Mouse (Mus musculus): ENCODE results near the gene Mmp24. TPM values are rescaled to one million over a fixed set of nuclear protein-coding genes. Genes with fewer than 3 reads are reported as not detected.
"Not testable (repeated sequence)": the region's sequence is repeated elsewhere in the genome, so short reads cannot be mapped to it uniquely, and the experiment has no call there.

Mmp24 gene
- total RNA-seq (2022) = not detected

DNA sequence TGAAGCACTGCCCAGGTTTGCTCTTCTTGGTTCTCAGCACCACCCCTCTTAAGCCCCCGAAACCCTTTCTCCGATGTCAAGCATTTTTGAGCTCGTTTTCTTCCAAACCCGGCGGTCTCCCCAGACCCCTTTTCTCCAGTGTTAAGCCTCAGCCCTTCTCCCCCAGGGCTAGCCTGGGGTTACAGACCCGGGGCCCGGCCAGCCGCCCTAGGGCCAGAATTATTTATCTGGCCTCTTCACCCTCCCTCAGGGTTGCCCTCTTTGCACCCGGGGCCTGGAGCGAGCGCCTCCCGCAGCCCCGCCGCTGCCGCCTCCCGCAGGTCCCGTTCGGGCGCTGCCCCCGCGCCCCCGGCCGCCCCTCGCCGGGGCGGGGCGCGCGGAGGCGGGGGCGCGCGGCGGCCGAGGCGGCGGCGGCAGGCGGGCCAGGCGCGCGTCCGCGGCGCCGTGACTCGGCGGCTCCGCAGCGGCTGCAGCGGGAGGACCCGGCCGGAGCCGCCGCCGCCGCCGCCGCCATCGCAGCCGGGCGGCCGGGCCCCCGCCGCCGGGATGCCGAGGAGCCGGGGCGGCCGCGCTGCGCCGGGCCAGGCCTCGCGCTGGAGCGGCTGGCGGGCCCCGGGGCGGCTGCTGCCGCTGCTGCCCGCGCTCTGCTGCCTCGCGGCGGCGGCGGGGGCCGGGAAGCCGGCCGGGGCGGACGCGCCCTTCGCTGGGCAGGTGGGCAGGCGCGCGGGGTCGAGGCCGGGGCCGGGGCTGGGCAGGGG, at the start of gene Mmp24:
TSS of gene Mmp24 (plus strand) at position 416 of the 758 bp plus-strand sequence.
- no peak for DNase-seq (ENCODE audit: low spot score in 2 of 2)

DNA sequence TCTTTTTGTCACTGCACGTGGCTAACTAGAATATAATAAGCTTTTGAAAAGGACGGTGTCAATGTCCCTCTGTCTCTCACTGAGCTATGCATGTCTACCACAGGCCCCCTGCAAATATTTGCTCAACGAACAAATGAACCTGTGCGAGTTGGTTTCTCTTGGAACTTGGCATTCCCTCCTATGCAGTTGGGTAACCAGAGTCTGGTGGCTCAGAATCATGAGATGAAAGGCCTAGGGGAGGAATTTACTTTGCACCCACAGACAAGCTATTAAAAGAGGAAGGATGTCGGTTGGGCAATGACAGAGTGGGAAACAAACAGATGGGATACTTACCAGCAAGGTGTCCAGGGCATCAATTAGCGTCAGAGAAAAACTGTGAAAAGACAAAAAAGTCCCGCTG, 48.8 kb upstream of the Mmp24 start:
- no peak for DNase-seq (ENCODE audit: low spot score in 2 of 2)

DNA sequence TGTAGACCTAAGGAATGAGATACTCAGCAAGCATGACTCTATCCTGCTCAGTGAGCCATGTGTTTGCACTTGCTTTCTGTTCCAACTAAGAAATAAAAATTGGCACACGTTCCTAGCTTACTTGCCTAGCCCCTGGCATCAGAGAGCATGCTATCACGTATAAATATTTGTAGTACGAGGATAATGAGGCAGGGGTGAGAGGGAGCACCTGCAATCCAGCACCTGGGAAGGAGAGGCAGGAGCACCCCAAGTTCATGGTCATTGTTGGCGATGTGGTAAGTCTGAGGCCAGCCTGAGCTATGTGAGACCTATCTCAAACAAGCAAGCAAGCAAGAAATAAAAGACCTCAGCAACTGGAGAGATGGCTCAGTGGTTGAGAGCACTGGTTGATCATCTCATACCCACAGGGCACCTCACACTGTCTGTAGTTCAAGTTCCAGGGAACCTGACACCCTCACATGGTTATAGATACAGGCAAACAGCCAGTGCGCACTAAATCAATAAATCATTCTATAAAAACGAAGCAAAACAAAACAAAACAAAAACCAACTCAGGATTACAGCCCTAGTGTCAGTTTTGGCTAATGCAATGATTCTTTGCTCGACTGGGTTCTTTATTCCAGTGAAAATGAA, 47.3 kb upstream of the Mmp24 start:
- DNase-seq (ENCODE audit: low spot score in 2 of 2) = no peak

DNA sequence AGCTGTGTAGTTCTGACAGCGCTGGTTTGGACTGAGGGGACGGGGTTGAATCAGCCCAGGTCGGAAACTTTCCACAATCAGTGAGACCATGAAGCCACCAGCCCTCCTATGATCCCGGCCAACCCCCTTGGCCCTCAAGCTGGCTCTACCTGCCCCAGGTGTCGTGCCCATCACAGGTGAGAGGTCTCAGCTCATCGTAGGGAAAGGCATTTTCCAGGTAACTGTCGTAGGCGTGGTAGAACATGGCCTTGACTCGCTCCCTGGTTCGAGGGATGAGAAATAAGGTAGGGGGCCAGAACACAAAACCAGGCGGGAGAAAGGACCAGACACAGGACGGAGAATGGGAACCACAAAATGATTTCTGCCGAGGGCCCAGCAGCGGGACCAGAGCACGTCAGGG, 46.4 kb upstream of the Mmp24 start:
- no peak for DNase-seq (ENCODE audit: low spot score in 2 of 2)

DNA sequence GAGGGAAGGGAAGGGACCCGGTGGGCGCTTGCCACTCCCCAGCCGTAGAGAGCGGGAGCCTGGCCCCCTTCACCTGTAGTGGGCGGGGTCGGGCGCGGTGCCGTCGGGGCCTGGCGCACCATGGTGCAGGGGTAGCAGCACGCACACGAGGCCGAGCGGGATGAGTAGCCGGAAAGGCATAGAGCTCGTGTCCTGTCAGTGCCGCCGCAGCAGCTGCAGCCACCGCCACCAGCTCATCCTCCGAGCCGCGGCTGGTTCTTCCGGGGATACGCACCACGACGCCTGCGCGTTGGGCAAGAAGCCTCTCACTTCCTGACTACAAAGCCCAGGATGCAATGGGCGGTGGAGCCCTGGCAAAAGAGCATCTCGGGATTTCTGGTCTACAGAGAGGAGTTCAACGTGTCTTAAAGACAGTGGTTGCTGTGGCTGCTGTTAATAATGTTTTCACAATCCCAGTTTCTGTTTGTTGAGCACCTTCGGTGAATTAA, 45.9 kb upstream of the Mmp24 start, which contains the start of gene Edem2:
TSS of gene Edem2 (minus strand) at position 318 of the 488 bp plus-strand sequence.
- DNase-seq (ENCODE audit: low spot score in 2 of 2) = peak; percentile 79 to 86

DNA sequence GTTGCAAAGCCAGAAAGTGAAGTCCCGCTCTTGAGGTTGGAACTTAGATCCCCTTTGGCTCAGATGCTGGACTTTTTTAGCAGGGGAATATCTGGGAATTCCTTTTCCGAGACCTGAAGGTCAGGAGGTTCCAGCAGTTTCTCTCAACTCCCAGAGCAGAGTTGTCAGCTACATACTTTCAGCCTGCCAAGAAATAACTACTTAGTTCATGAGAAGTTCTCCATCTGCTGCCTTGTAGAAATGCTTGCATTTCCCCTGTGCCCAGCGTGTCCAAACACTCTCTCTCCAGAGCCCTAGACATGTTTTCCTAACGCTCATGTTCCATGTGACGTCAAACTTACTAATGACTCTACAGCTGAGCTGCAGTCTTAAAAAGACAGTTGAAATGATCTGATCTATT, 40.1 kb upstream of the Mmp24 start:
- DNase-seq (ENCODE audit: low spot score in 2 of 2) = peak in 1 of 2 experiments; percentile 10

DNA sequence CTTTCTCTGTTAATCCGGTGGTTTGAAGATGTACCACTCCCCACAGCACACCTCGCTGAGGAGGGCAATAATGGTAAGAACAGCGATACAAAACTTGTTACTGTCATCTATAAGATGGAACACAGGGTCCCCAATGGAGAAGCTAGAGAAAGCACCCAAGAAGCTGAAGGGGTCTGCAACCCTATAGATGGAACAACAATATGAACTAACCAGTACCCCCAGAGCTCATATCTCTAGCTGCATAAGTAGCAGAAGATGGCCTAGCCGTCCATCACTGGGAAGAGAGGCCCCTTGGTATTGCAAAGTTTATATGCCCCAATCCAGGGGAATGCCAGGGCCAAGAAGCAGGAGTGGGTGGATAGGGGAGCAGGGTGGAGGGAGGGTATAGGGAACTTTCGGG, 39.4 kb upstream of the Mmp24 start, which contains the start of gene Gm17581:
TSS of gene Gm17581 (minus strand) at position 101 of the 400 bp plus-strand sequence.
- DNase-seq (ENCODE audit: low spot score in 2 of 2) = not testable (repeated sequence)

DNA sequence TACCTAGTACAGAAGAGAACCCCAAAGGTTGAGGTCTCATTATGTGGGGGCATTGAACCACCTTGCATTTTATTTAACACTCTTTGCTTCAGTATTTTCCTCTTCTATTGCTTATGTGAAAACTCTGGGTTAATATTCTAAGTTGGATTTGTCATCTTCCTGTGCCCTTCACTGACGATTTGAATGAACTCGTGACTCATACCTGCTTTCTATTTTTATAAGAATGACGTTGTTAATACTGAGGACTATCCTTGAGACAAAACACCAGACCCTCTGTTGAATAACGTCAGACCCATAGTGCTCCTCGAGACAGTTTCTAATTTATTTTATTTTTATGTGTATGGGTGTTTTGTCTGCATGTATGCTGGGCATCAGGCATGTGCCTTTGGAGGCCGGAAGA, 38.2 kb upstream of the Mmp24 start:
- DNase-seq (ENCODE audit: low spot score in 2 of 2) = no peak

DNA sequence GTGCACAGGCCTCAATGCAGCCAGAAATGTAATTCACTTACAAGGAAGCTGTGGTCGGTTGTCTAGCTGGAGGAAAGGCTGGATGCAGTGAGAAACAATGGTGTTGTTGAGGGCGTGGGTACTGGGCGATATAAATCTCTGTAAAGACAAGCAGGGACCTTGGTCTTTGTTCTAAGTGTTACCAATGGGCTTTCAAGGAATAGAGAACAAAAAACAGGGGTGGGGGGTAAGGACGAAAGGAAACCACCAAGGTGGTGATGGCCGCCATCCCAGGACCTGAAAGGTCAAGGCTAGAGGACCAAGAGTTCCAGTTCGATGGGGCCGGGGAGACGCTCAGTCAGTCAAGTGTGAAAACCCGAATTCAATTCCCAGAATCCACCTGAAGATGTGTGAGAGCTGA, 37.3 kb upstream of the Mmp24 start:
- no peak for DNase-seq (ENCODE audit: low spot score in 2 of 2)

DNA sequence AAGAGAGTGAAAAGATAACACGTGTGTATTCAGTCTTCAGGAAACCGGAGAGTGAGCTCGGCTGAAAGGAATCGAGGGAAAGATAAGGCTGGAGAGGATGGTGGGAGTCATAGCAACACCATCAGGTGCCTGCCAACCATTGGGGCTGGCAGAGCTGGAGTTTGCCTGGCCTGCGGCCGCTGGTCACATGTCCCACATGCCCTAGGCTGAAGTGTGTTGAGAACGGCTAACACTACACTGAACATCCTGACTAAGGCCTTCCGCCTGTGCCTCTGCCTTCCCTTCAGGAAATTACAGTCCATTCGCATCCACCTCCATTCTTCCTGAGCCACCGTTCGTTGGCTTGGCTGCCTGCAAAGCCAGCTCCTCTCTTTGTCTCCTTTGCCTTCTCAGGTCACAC, 32.9 kb upstream of the Mmp24 start:
- DNase-seq (ENCODE audit: low spot score in 2 of 2) = no peak

DNA sequence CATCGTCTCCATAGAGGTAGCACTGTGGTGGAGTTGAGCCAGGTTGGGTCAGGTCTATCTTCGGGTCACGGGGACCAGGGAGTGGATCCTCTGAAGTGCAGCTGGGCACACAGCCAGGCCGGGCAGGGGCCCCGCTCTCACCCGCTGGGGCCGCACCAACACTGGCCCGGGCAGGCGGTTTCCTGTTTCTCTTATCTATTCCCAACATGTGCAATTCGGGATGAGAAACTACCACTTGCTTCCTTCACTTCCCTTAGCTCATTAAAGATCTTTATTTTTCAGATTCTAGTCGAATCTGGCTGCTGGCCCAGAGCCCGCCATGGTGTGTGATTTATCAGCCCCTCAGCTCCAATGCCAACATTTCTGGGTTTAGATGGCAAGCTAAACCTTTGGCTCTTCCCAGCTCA, 32.2 kb upstream of the Mmp24 start:
- DNase-seq (ENCODE audit: low spot score in 2 of 2) = no peak

DNA sequence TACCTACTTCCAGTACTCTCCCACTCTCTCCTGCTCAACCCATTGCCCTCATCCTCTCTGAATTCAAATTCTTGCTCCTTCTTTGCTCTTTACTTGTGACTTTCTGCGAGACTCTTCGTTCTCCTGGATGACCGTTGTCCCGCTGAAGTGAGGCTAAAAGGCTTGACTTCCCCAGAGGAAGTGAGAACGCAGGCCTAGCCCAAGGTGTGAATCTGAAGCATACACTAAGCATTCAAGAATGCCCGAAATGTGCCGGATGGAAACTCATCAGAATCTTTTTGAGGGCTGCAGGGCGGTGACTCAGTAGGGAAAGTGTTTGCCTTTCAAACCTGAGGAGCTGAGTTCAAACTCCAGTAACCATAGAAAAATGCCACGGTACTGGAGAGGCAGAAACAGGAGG, 31.8 kb upstream of the Mmp24 start:
- no peak for DNase-seq (ENCODE audit: low spot score in 2 of 2)

DNA sequence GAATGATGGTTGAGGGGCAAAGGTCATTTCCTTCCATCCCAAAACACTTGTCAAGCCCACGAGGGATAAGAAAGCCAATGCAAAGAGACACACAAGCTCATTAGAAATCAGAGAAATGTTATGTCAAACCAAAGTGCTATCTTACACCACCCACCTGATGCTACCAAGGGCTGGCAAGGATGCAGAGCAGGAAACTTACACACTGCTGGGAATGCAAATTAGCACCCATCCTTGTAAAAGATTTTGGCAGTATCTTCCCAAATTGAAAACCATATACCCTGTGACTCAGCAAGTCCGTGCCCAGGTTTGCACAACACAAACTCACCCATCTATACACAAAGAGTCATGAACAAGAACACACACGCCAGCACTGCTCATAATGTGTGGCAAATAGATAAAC, 29.7 kb upstream of the Mmp24 start:
- DNase-seq (ENCODE audit: low spot score in 2 of 2) = no peak

DNA sequence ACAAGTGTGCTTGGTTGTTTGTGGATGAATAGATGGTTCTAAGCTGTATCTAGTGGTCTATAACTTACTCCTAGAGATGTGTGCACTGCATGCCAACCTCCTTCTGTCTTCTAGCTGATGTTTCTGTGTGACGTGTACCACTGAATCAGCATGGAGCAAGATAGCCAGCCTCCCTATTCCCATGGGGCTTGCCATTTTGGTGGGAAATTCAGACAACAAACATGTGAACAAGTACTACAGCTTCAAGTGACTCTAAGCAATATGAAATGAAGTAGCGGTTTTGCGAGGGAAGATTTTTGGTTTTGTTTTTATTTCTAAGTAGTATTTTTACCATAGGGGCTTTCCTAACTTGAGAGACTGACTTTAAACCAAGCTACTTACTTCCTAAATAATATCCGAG, 25.7 kb upstream of the Mmp24 start:
- DNase-seq (ENCODE audit: low spot score in 2 of 2) = no peak

DNA sequence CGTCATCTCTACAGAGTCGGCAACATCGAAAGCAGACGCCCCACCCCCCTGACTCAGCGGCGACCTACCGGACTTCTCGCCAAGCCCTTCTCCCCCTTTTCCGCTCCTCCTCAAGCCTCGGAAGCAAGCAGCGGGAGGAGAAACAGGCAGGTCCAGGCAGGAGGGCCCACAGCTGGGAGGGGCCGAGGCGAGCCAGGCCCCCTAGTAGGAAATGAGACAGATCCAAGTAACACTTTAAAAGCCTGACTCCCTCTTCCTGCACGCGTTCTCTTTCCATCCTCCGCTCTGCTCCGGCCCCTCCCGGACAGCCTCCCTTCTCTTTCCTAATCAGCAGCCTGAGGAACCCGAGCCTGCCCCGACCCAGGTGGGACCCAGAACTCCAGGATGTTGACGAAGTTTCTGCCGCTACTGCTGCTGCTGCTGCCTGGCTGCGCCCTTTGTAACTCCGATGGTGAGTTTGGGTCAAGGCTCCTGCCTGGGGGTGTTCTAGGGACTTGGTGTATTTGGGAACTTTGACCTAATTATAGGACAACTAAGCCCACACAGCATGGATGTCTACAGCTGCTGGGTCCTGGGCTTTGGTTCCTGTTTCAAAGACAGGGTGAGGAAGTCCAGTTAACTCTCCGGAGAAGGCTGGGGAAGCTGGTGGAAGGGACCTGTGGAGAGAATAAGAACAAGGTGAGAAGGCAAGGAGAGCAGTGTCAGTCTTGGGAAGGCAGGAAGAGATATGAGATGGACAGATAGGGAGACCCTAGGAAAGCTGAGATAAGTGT, 23.9 kb upstream of the Mmp24 start, which contains the start of gene Procr:
TSS of gene Procr (plus strand) at position 104 of the 773 bp plus-strand sequence.
- DNase-seq (ENCODE audit: low spot score in 2 of 2) = peak; percentile 39 to 60

DNA sequence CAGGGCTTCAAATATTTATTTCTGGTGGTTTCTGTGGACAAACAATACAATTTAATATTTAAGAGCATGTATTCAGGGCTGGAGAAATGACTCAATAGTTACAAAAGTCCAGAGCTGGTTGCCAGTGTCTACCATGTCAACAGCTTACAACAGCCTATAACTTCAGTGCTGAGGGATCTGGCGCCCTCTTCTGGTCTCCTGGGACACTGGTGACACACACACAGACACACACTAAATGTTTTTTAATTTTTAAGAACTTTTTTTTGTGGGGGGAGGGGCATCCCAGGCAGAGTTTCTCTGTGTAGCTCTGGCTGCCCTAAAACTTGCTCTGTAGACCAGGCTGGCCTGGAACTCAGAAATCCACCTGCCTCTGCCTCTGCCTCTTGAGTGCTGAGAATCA, 19.4 kb upstream of the Mmp24 start:
- DNase-seq (ENCODE audit: low spot score in 2 of 2) = peak in 1 of 2 experiments; percentile 33

DNA sequence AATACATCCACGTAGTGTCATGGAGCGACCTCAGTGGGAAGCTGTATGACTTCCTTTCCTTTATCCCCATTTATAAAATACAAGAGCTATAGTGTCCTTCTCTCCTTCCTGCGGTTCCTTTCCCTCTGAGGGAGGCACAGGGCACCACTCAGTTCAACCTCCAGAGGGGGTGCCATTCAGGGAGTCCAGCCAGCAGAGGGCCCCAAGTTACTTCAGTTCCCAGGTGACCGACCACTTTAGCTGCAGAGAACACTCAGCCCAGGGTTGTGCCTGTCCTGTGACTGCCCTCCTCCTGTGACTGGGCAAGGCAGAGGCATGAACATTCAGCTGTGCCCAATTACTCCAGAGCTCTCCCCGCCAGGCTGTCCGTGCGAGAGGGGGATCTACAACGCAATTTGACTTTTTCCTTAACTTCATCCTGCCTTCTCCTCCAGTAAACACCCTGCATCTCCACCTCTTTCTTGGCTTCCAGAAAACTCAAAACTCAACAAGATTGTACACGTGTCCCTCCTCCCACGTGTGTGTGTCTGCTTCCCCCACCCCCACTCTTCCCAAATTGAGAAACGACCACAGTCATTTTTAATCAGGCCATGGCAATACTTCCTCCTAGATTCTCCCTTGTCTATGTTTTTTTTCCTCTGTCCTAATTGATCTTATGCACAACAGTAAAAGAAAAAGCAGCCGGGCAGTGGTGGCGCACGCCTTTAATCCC, 18.1 kb upstream of the Mmp24 start:
- no peak for DNase-seq (ENCODE audit: low spot score in 2 of 2)

DNA sequence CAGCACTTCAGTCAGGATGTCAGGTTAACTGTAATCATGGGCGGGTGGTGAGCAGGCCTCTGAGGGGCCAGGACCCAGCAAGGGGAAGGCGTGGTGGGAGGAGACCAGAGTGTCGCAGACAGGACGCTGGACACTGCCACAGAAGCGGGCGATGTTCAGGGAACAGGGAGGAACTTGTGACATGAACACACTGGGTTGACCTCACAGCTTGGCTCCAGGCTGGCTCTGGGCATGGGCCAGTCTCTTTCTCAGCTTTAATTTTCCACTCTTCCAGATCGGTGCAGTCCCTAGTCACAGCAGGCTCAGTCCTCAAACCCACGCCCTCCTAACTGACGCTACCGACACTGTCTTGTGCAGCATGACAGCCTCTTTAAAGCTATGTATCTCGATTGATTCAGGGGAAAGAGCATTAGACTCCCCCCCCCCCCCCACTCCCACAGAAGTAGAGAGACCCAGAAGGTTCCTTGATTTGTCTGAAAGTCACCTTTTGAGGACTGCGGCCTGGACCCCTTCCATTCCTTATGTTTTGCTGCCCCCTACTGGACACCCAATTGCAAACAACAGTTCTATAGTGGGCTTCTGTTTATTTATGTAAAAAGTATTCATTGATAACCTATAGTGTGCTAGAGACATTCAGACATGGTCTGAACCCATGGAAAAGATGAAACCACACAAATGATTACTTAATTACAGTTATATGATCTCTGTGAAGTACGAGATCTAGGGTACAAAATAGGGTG, 10.3 kb upstream of the Mmp24 start:
- peak; percentile 19 for DNase-seq (ENCODE audit: low spot score in 2 of 2)

DNA sequence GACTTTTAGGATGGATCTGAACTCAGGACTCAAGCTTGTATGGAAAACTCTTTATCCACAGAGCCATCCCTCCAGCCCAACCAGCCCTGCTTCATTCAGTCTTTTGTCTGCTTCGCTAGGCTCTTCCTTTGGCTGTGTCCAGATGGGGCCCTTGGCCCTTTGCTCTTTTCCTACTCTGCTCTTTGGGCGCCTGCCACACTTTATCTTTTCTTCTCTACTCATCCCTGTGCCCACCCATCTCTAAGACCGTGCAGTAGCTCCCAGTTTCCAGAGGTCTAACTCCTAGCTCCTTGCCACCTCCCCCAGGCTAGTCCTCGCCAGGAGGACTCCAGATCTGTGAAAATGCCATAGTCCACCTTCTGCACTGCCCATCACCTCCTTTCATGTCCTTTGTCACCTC, 1.5 kb upstream of the Mmp24 start:
- no peak for DNase-seq (ENCODE audit: low spot score in 2 of 2)

DNA sequence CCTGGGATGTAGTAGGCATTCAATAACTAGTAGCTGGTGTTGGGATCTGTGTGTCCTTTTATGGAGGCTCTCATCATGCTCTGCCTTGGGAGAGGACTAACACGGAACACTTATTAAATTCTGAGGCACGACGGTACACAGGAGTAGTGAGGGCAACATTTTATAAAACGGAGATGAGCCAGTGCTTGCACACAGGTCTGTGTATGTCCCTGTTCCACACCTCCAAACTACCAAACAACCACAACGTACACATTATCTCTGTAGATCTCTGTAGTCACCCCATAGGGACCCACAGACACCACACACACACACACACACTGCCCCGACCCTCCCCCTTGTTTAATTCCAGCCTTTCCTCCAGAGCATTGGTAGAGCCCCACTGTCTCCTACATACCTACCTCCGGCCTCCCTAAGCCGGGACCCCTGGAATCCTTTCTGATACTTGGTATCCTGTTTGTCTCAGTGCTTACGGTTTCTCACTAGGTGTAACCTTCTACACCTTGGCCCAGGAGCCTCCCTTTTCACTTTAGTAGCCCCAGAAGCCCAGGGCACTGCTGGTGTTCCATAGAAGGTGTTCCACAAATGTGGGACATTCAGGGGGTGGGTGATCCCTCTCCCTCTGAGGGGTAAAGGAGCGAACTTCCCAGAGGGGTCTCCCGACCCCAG, 748 bp upstream of the Mmp24 start:
- no peak for DNase-seq (ENCODE audit: low spot score in 2 of 2)
